Mouse (Mus musculus): ENCODE data around the gene Ncl.

DNA sequence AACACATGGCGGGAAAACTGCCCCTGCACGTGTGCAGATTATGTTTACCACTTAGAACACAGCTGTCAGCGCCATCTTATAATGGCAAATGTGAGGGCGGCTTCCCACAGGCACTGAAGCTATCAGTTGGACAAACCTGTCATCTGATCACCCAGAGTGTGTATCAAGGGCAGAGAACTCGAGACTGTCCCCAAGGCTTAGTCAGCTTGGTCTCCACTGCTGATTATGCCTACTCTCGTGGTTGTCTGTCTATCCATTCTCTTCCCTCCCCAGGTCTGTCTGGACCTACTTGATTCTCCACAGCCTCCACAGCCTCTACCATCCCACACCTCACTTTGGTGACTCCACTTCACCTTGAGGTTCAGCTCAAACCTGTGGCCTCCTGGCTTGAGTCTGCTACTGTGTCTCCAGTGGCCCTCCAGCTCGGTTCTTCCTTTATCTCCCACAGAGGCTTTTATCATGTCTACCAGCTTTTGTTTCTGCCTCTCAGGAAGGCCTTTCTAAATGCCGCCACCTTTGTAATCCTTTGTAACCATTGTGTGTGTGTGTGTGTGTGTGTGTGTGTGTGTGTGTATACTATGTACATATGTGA is 38.3 kb downstream of the Ncl start:
- no peak for TF ChIP-seq CTCF (IDR thresholded peaks at IDR 0.05; ENCODE audit: low read depth, low read length)
- TF ChIP-seq GATA1 (IDR thresholded peaks at IDR 0.05; ENCODE audit: borderline replicate concordance, low read length), result no peak
- no peak for TF ChIP-seq POLR2AphosphoS5 (IDR thresholded peaks at IDR 0.05; ENCODE audit: insufficient replicate concordance, low read depth, low read length)

All from G1E (cell line).